Mouse (Mus musculus) testis, adult 10 weeks (tissue): ENCODE measurements around the gene Ccdc13. TPM values are rescaled to one million over a fixed set of nuclear protein-coding genes. Genes with fewer than 3 reads are reported as not detected.

ENCODE experiments used
- polyA plus RNA-seq: library from polyadenylated mRNA; stranded (reverse); fragments of 350-450 nt; fragmentation: Illumina TruSeq; extraction: RNeasy Lipid Tissue Mini Kit (QIAGEN cat#74804); gene quantifications from one replicate; pipeline ENCODE4 v1.2.3, GENCODE M21; 2014; ENCODE audit warnings: low read depth, low replicate concordance

Gene Ccdc13
- polyA plus RNA-seq: 21.3 TPM

GRCm38 (mm10) chr9:121838829-121839621 lies at the start of gene Ccdc13:
Gene Ccdc13 (minus strand): TSS chr9:121839461.

GRCm38 (mm10) chr9:121858153-121858488 lies 18.9 kb upstream of the Ccdc13 start, which contains the start of gene Higd1a:
Gene Higd1a (minus strand): TSS chr9:121858362.

GRCm38 (mm10) chr9:121791757-121792521 lies 47.3 kb downstream of the Ccdc13 start, which contains the start of gene Hhatl:
Gene Hhatl (minus strand): TSS chr9:121792507.

GRCm38 (mm10) chr9:121777484-121778065 lies 61.7 kb downstream of the Ccdc13 start, which contains the start of gene Klhl40:
Gene Klhl40 (plus strand): TSS chr9:121777607.

GRCm38 (mm10) chr9:121759091-121760081 lies 79.9 kb downstream of the Ccdc13 start, which contains the start of gene Zfp651:
Gene Zfp651 (plus strand): TSS chr9:121759330.

Other genes starting within 250 kb of the Ccdc13 start
- gene Lyzl4, start 197.4 kb downstream of the Ccdc13 start, polyA plus RNA-seq: 10.4 TPM
- gene Vipr1, start 196.7 kb downstream of the Ccdc13 start, polyA plus RNA-seq: 0.25 TPM
- 4.6 TPM for gene Sec22c, start 134.0 kb downstream of the Ccdc13 start, polyA plus RNA-seq
- gene Ss18l2, start 129.1 kb downstream of the Ccdc13 start, polyA plus RNA-seq: 9.2 TPM
- gene Nktr, start 120.3 kb downstream of the Ccdc13 start, polyA plus RNA-seq: 222 TPM
- 0.22 TPM for gene Zfp651, start 80.1 kb downstream of the Ccdc13 start, polyA plus RNA-seq
- not detected for gene Klhl40, start 61.9 kb downstream of the Ccdc13 start, polyA plus RNA-seq
- gene Hhatl, start 47.0 kb downstream of the Ccdc13 start, polyA plus RNA-seq: not detected
- gene Higd1a, start 18.9 kb upstream of the Ccdc13 start, polyA plus RNA-seq: 130 TPM
- gene Ackr2, start 58.9 kb upstream of the Ccdc13 start, polyA plus RNA-seq: 0.45 TPM
- gene Cyp8b1, start 76.8 kb upstream of the Ccdc13 start, polyA plus RNA-seq: not detected
- 0.29 TPM for gene Fam198a, start 111.5 kb upstream of the Ccdc13 start, polyA plus RNA-seq
- gene Pomgnt2, start 157.6 kb upstream of the Ccdc13 start, polyA plus RNA-seq: 0.14 TPM